Mouse (Mus musculus) thymus, adult 2 months (tissue): ENCODE results near the gene Runx3. TPM values are rescaled to one million over a fixed set of nuclear protein-coding genes. Genes with fewer than 3 reads are reported as not detected.
A peak's percentile ranks its signal among the peaks of the same experiment; 100 is the strongest.

Experiments used
- DNase-seq: peaks from one replicate; pipeline ENCODE4 v3.0.0; 2021
- H3K27ac ChIP-seq: fragments of 200-500 bp; 2 replicates; pipeline ENCODE4 v1.5.1; 2012; ENCODE audit warnings: low read length, control low read depth; ENCODE audit not compliant: control insufficient read depth, insufficient read depth
- H3K27me3 ChIP-seq: fragments of 200-500 bp; 2 replicates; pipeline ENCODE4 v1.6.1; 2012; ENCODE audit warnings: mild to moderate bottlenecking, low read length, moderate library complexity, mixed read lengths; ENCODE audit not compliant: control insufficient read depth, insufficient read depth
- H3K36me3 ChIP-seq: fragments of 200-500 bp; 2 replicates; pipeline ENCODE4 v1.6.1; 2012; ENCODE audit warnings: mild to moderate bottlenecking, low read length, moderate library complexity; ENCODE audit not compliant: control insufficient read depth, insufficient read depth
- H3K4me1 ChIP-seq: fragments of 200-500 bp; replicated peaks from 2 replicates; pipeline ENCODE4 v1.6.1; 2012; ENCODE audit warnings: low read length; ENCODE audit not compliant: control insufficient read depth, insufficient read depth
- H3K4me3 ChIP-seq: fragments of 200-500 bp; 2 replicates; pipeline ENCODE4 v1.5.1; 2012; ENCODE audit warnings: mild to moderate bottlenecking, low read length, control low read depth, moderate library complexity; ENCODE audit not compliant: control insufficient read depth, insufficient read depth
- CTCF ChIP-seq: fragments of 200-500 bp; IDR thresholded peaks from 2 replicates; pipeline ENCODE4 v1.5.1; 2012; ENCODE audit warnings: mild to moderate bottlenecking, control low read depth, low read length, moderate library complexity, borderline replicate concordance; ENCODE audit not compliant: control insufficient read depth, poor library complexity, insufficient read depth; ENCODE audit errors: extremely low read depth
- POLR2A ChIP-seq: fragments of 200-500 bp; IDR thresholded peaks from 2 replicates; pipeline ENCODE4 v1.6.1; 2012; ENCODE audit warnings: mild to moderate bottlenecking, low read length, control low read depth, moderate library complexity; ENCODE audit not compliant: control insufficient read depth, poor library complexity, insufficient read depth; ENCODE audit errors: extremely low read depth
- WGBS: fragments of 180-500 bp; shearing (Covaris S2); methylation state at CpG from one replicate; pipeline ENCODE4 v1.1.7; 2018; 5-methylcytosine and 5-hydroxymethylcytosine counted together
- polyA plus RNA-seq: library from polyadenylated mRNA; depleted of rRNA; stranded (reverse); fragments of >200 nt; gene quantifications from 2 replicates; pipeline ENCODE4 v1.2.3, GENCODE M21; 2012

Runx3 gene
- polyA plus RNA-seq, 1 experiment: 24.6 TPM

DNA sequence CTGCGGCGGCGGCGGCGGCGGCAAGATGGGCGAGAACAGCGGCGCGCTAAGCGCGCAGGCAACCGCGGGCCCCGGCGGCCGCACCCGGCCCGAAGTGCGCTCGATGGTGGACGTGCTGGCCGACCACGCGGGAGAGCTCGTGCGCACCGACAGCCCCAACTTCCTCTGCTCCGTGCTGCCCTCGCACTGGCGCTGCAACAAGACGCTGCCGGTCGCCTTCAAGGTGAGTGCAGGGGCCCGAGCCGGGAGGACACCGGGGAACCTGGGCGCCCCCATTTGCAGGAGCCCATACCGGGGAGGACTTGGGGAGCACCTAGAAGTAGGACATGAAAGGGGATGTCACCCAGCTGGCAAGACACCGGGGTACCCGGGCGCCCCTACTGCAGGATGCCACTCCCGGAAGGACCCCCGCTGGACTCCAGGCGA is 32.4 kb downstream of the Runx3 start:
- Histone ChIP-seq H3K27ac (no peak overlapping the region), H3K36me3 (no peaks in the 10 kb centered on the region), H3K4me1 (peaks cover 55% of the 10 kb centered on the region), H3K4me3 (peak overlapping the region; percentile 70), H3K27me3 (no peaks in the 10 kb centered on the region; the same call in 1 of the 2 replicates)
- TF ChIP-seq POLR2A (no peak), CTCF (no peak)
- WGBS: under 1% methylated on average over 45 of the region's 45 CpGs
- peak; percentile 58 for DNase-seq

DNA sequence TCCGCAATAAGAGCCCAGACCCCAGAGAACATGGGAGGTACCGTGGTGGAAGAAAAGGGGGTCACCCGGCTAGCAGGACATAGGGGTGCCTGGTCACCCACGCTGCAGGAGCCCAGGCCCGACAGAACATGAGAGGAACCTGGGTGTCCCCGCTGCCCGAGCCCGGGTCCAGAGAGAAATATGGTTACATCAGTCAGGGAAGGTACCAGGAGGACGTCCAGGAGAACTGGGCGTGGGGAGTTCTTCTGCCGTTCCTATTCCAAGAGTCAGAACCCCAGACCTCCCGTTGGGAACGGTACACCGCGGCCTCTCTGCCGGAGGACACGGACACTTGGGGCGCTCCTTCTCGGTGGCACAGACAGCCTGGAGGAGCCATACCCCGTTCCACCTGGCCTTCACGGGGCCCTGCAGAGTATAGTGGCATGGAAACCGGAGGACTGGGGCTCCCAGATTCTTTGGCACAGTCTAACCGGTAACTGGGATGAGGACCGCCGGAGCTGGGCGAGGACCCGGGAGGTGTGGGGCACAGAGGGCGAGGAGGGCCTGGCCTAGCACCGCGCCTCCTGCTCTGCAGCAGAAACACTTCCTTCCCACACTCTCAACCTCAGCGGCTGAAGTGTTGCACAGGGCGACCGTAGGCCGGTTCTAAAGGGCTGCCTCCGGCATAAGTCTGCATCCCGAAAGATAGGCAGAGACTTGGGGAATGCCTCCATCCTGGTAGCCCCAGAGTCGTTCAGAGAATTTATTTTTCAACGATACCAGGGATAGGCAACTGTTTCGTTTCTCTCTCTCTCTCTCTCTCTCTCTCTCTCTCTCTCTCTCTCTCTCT is 33.0 kb downstream of the Runx3 start:
- no peaks in the 10 kb centered on the region for H3K36me3 ChIP-seq
- DNase-seq: peak; percentile 67
- H3K27me3 ChIP-seq: no peaks in the 10 kb centered on the region; the same call in 1 of the 2 replicates
- H3K4me3 ChIP-seq: peak overlapping the region; percentile 70
- no peak for TF ChIP-seq CTCF
- peak overlapping the region; percentile 59; the same call in 1 of the 2 replicates for H3K27ac ChIP-seq
- peaks cover 60% of the 10 kb centered on the region for H3K4me1 ChIP-seq
- under 1% methylated on average over 39 of the region's 39 CpGs for WGBS

GRCm38 (mm10) chr4:135154089-135154949 is 33.9 kb downstream of the Runx3 start:
- TF ChIP-seq CTCF: no peak
- TF ChIP-seq POLR2A: no peak
- Histone ChIP-seq H3K36me3 (no peaks in the 10 kb centered on the region), H3K27me3 (no peaks in the 10 kb centered on the region; the same call in 1 of the 2 replicates), H3K4me3 (peak overlapping the region; percentile 70), H3K4me1 (peaks cover 65% of the 10 kb centered on the region), H3K27ac (peak overlapping the region; percentile 59; the same call in 1 of the 2 replicates)
- WGBS: 14% methylated on average over 21 of the region's 21 CpGs
- no peak for DNase-seq

- no peak for DNase-seq
- Histone ChIP-seq H3K27ac (no peak overlapping the region), H3K4me1 (peaks cover 61% of the 10 kb centered on the region), H3K36me3 (no peaks in the 10 kb centered on the region), H3K4me3 (no peak overlapping the region), H3K27me3 (no peaks in the 10 kb centered on the region; the same call in 1 of the 2 replicates)
- TF ChIP-seq CTCF (no peak), POLR2A (no peak)
- 62% methylated on average over 31 of the region's 31 CpGs for WGBS
Observed at GRCm38 (mm10) chr4:135155106-135155800, 34.8 kb downstream of the Runx3 start.

GRCm38 (mm10) chr4:135155805-135156469 is 35.5 kb downstream of the Runx3 start:
- no peaks in the 10 kb centered on the region for H3K36me3 ChIP-seq
- WGBS: 89% methylated on average over 15 of the region's 15 CpGs
- DNase-seq: no peak
- H3K4me1 ChIP-seq: peaks cover 60% of the 10 kb centered on the region
- H3K27me3 ChIP-seq: no peaks in the 10 kb centered on the region; the same call in 1 of the 2 replicates
- no peak for TF ChIP-seq POLR2A
- no peak for TF ChIP-seq CTCF
- H3K27ac ChIP-seq: no peak overlapping the region
- no peak overlapping the region for H3K4me3 ChIP-seq

GRCm38 (mm10) chr4:135156531-135156930 is 36.1 kb downstream of the Runx3 start:
- Histone ChIP-seq H3K4me1 (peaks cover 60% of the 10 kb centered on the region), H3K4me3 (no peak overlapping the region), H3K36me3 (no peaks in the 10 kb centered on the region), H3K27ac (no peak overlapping the region), H3K27me3 (no peaks in the 10 kb centered on the region; the same call in 1 of the 2 replicates)
- WGBS: 89% methylated on average over 6 of the region's 6 CpGs
- DNase-seq: no peak
- TF ChIP-seq POLR2A (no peak), CTCF (no peak)
